Mouse (Mus musculus): Measurements from ENCODE around the gene Galr2. TPM values are rescaled to one million over a fixed set of nuclear protein-coding genes. Genes with fewer than 3 reads are reported as not detected.
"Not testable (repeated sequence)": the region's sequence is repeated elsewhere in the genome, so short reads cannot be mapped to it uniquely, and the experiment has no call there.

Gene Galr2
- polyA plus RNA-seq, 1 experiment from 2014 or later = 0.47 TPM

- Histone ChIP-seq H3K27ac (peak overlapping the region; percentile 86), H3K4me1 (peaks cover 11% of the 10 kb centered on the region; the same call in 1 of the 2 replicates), H3K27me3 (no peaks in the 10 kb centered on the region), H3K36me3 (peaks cover 23% of the 10 kb centered on the region), H3K9me3 (no peaks in the 10 kb centered on the region), H3K4me2 (replicated peaks) (peak overlapping the region; percentile 66), H3K9ac (peak overlapping the region; percentile 80), H3K4me3 (peak overlapping the region; percentile 71)
- under 1% methylated on average over 39 of the region's 39 CpGs for WGBS
- ATAC-seq (ENCODE audit: insufficient number of reproducible peaks, insufficient read depth, low FRiP score, low TSS enrichment) = peak; percentile 17; the same call in 1 of the 2 replicates
Observed at GRCm38 (mm10) chr11:116273469-116274044, 7.2 kb upstream of the Galr2 start.

DNA sequence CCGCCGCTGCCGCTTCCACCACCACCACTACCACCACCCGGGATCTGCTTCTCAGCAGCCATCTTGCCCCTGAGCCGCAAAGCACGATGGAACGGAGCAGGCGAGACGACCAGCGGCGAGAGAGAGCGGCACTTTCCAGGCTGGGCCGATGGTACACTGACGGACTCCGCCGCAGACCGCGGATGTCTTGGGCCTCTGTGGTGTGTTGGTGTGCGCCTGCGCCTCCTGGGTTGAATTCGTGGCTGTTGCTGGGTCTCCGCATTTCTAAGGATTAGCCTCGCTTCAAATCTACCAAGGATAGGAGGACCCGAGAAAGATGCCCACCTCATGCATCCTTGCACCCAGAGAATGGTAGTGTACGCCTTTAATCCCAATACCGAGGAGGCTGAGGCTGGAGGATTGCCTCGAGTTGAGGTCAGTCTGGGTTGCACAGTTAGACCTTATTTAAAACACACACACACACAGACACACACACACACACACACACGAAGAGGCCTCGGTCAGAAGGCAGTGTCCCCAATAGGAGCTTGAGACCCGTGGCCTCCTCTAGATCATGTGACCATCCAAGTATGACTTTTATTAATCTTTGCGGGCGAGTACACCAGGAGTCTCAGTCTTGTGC, 6.6 kb upstream of the Galr2 start, which contains the start of gene Srp68:
Gene Srp68, minus strand, starts transcription at position 173 of the 622 bp plus-strand sequence.
- peaks cover 20% of the 10 kb centered on the region for H3K36me3 ChIP-seq
- peak within 1 kb of the TSS; percentile 86 for H3K27ac ChIP-seq
- WGBS = 4% methylated on average over 32 of the region's 32 CpGs
- H3K9ac ChIP-seq = peak within 1 kb of the TSS; percentile 80
- H3K4me1 ChIP-seq = peaks cover 11% of the 10 kb centered on the region; the same call in 1 of the 2 replicates
- peak within 1 kb of the TSS; percentile 71 for H3K4me3 ChIP-seq
- 0 out of 2 replicates have a peak, but pooled peaks cover 2% of the 10 kb centered on the region for H3K27me3 ChIP-seq
- peak within 1 kb of the TSS; percentile 66 for H3K4me2 ChIP-seq (replicated peaks)
- peak; percentile 97 for ATAC-seq (ENCODE audit: insufficient number of reproducible peaks, insufficient read depth, low FRiP score, low TSS enrichment)
- no peaks in the 10 kb centered on the region for H3K9me3 ChIP-seq

DNA sequence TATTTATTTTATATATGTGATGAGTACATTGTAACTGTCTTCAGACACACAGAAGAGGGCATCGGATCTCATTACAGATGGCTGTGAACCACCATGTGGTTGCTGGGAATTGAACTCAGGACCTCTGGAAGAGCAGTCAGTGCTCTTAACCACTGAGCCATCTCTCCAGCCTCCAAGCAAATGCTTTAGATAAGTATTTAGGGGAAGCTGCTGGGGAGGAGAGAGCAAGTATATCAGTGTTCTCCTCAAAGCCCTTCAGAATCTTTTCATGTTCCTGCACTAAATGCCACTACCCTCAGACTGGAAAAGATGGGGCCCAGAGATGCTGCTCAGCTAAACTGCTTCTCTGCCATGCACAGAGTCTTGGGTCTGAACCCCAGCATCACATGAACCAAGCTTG, 3.6 kb upstream of the Galr2 start:
- H3K27me3 ChIP-seq = peaks cover 27% of the 10 kb centered on the region
- H3K4me2 ChIP-seq (replicated peaks); H3K36me3 ChIP-seq; H3K4me3 ChIP-seq; H3K27ac ChIP-seq; H3K9me3 ChIP-seq; ATAC-seq (ENCODE audit: insufficient number of reproducible peaks, insufficient read depth, low FRiP score, low TSS enrichment); H3K9ac ChIP-seq: not testable (repeated sequence)
- H3K4me1 ChIP-seq = peaks cover 14% of the 10 kb centered on the region
- WGBS = 82% methylated on average over 1 of the region's 1 CpGs

DNA sequence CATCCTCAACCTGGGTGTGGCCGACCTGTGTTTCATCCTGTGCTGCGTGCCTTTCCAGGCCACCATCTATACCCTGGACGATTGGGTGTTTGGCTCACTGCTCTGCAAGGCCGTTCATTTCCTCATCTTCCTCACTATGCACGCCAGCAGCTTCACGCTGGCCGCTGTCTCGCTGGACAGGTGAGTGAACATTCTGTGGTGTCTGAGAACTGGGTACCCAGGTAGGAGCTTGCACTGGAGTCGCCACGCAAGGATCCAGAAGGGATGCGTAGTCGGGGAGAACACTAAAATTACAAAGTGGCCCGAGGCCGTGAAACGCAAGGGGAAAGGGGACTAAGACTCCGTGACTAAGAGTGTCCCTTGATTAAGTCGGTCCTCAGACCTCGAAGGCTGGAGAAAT, 932 bp downstream of the Galr2 start:
- H3K4me3 ChIP-seq = peak overlapping the region; percentile 34
- peaks cover 7% of the 10 kb centered on the region; the same call in 1 of the 2 replicates for H3K4me1 ChIP-seq
- no peak overlapping the region for H3K27ac ChIP-seq
- peak overlapping the region; percentile 16; the same call in 1 of the 2 replicates for H3K9ac ChIP-seq
- no peaks in the 10 kb centered on the region for H3K36me3 ChIP-seq
- ATAC-seq (ENCODE audit: insufficient number of reproducible peaks, insufficient read depth, low FRiP score, low TSS enrichment) = no peak
- 2% methylated on average over 18 of the region's 18 CpGs for WGBS
- peak overlapping the region; percentile 57 for H3K4me2 ChIP-seq (replicated peaks)
- peaks cover 66% of the 10 kb centered on the region for H3K27me3 ChIP-seq
- no peaks in the 10 kb centered on the region for H3K9me3 ChIP-seq

GRCm38 (mm10) chr11:116282089-116282488, 1.4 kb downstream of the Galr2 start:
- H3K4me3 ChIP-seq = peak overlapping the region; percentile 34; the same call in 1 of the 2 replicates
- peaks cover 7% of the 10 kb centered on the region; the same call in 1 of the 2 replicates for H3K4me1 ChIP-seq
- no peak overlapping the region for H3K27ac ChIP-seq
- ATAC-seq (ENCODE audit: insufficient number of reproducible peaks, insufficient read depth, low FRiP score, low TSS enrichment) = no peak
- 3% methylated on average over 11 of the region's 11 CpGs for WGBS
- H3K27me3 ChIP-seq = peaks cover 66% of the 10 kb centered on the region
- no peak overlapping the region for H3K9ac ChIP-seq
- peaks cover under 1% of the 10 kb centered on the region; the same call in 1 of the 2 replicates for H3K36me3 ChIP-seq
- no peaks in the 10 kb centered on the region for H3K9me3 ChIP-seq
- H3K4me2 ChIP-seq (replicated peaks) = peak overlapping the region; percentile 57; the same call in 1 of the 2 replicates

DNA sequence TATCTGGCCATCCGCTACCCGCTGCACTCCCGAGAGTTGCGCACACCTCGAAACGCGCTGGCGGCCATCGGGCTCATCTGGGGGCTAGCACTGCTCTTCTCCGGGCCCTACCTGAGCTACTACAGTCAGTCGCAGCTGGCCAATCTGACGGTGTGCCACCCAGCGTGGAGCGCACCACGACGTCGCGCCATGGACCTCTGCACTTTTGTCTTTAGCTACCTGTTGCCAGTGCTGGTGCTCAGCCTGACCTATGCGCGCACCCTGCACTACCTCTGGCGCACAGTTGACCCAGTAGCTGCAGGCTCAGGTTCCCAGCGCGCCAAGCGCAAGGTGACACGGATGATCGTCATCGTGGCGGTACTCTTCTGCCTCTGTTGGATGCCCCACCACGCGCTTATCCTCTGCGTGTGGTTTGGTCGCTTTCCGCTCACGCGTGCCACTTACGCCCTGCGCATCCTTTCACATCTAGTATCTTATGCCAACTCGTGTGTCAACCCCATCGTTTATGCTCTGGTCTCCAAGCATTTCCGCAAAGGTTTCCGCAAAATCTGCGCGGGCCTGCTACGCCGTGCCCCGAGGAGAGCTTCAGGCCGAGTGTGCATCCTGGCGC, 2.3 kb downstream of the Galr2 start:
- no peaks in the 10 kb centered on the region for H3K9me3 ChIP-seq
- 8% methylated on average over 48 of the region's 48 CpGs for WGBS
- H3K4me3 ChIP-seq = 0 out of 2 replicates have a peak overlapping the region, but pooled peaks have one; percentile 2
- peak overlapping the region; percentile 8; the same call in 1 of the 2 replicates for H3K4me2 ChIP-seq (replicated peaks)
- H3K4me1 ChIP-seq = peaks cover 7% of the 10 kb centered on the region; the same call in 1 of the 2 replicates
- ATAC-seq (ENCODE audit: insufficient number of reproducible peaks, insufficient read depth, low FRiP score, low TSS enrichment) = no peak; the same call in 1 of the 2 replicates
- H3K27ac ChIP-seq = no peak overlapping the region
- peaks cover 66% of the 10 kb centered on the region for H3K27me3 ChIP-seq
- peaks cover 10% of the 10 kb centered on the region for H3K36me3 ChIP-seq
- no peak overlapping the region for H3K9ac ChIP-seq

DNA sequence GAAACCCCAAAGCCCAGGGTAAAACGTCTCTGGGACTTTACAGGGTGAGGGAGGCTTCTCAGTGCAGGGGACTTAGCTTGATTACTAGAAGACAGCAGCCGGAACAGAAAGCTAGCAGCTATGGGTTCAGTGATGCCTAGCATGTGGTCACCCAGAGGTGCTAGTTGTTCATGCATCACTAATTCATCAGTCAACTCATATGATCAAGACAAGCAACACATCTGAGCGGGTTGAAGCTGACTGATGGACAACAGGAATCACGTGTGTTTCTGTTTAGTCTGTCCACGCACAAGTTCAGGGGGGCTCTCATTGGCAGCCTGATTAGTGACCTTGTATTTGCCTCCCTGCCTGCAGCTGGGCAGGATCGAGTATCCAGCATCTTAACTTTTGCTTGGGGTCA, 3.2 kb downstream of the Galr2 start:
- Histone ChIP-seq H3K27ac (no peak overlapping the region), H3K27me3 (peaks cover 64% of the 10 kb centered on the region), H3K4me3 (no peak overlapping the region), H3K9ac (no peak overlapping the region), H3K9me3 (no peaks in the 10 kb centered on the region), H3K4me1 (peaks cover 7% of the 10 kb centered on the region; the same call in 1 of the 2 replicates), H3K4me2 (replicated peaks) (no peak overlapping the region), H3K36me3 (peaks cover 19% of the 10 kb centered on the region)
- ATAC-seq (ENCODE audit: insufficient number of reproducible peaks, insufficient read depth, low FRiP score, low TSS enrichment) = no peak
- WGBS = 31% methylated on average over 6 of the region's 6 CpGs

DNA sequence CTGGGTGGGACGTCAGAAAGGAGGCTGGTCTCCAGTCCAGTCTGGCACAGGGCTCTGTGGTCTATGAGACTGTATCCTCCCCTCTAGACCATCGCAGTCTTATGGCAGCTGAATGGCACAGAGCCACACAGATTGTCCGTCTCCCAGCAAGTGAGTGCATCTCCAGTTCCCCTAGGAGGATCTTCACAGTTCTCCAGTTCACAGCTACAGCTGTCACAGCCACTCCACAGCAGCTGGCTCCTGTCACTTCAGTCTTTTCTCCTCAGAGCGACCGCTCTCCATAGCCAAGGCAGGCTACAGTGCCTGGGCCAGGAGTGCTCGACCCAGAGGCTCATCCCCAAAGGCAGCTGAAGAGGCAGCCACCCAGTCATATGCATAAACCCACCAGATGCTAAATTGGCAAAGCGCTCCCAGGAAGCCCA, 5.0 kb downstream of the Galr2 start:
- ATAC-seq (ENCODE audit: insufficient number of reproducible peaks, insufficient read depth, low FRiP score, low TSS enrichment) = peak; percentile 36; the same call in 1 of the 2 replicates
- H3K27me3 ChIP-seq = peaks cover 52% of the 10 kb centered on the region
- peaks cover 37% of the 10 kb centered on the region for H3K36me3 ChIP-seq
- WGBS = 74% methylated on average over 7 of the region's 7 CpGs
- H3K27ac ChIP-seq = no peak overlapping the region
- no peak overlapping the region for H3K4me3 ChIP-seq
- peaks cover 7% of the 10 kb centered on the region; the same call in 1 of the 2 replicates for H3K4me1 ChIP-seq
- no peak overlapping the region for H3K9ac ChIP-seq
- H3K4me2 ChIP-seq (replicated peaks) = no peak overlapping the region
- no peaks in the 10 kb centered on the region for H3K9me3 ChIP-seq

GRCm38 (mm10) chr11:116287351-116287750, 6.6 kb downstream of the Galr2 start:
- Histone ChIP-seq H3K9ac (no peak overlapping the region), H3K27ac (0 out of 2 replicates have a peak overlapping the region, but pooled peaks have one; percentile 36), H3K9me3 (no peaks in the 10 kb centered on the region), H3K4me1 (no peaks in the 10 kb centered on the region), H3K4me2 (replicated peaks) (no peak overlapping the region), H3K27me3 (peaks cover 36% of the 10 kb centered on the region), H3K36me3 (peaks cover 51% of the 10 kb centered on the region), H3K4me3 (no peak overlapping the region)
- no peak for ATAC-seq (ENCODE audit: insufficient number of reproducible peaks, insufficient read depth, low FRiP score, low TSS enrichment)
- 76% methylated on average over 5 of the region's 5 CpGs for WGBS

- H3K4me3 ChIP-seq = no peak overlapping the region
Observed at GRCm38 (mm10) chr11:116290556-116290955, 9.8 kb downstream of the Galr2 start.

DNA sequence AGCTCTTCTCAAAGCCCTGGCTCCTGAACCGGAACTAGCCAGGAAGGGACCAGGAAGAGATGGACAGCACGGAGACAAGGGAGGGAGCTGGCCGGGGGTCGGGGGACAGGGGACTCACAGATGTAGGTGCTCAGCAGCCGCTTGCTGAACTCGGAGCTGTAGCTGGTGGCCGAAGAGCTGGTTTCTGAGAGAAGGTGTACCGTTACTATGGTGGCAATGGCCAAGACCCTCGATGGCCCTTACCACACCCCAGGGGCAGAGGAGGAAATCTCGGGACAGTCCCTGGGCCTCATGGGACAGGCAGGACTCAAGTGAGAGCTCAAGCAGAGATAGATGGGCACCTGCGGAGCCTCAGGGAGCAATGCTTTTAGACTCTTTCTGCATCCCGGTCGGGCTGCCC, 11.7 kb downstream of the Galr2 start:
- 91% methylated on average over 13 of the region's 13 CpGs for WGBS
- no peak overlapping the region for H3K4me2 ChIP-seq (replicated peaks)

More at GRCm38 (mm10) chr11:116290556-116290955, 9.8 kb downstream of the Galr2 start:
- Histone ChIP-seq H3K36me3 (peaks cover 69% of the 10 kb centered on the region), H3K4me2 (replicated peaks) (no peak overlapping the region), H3K9me3 (no peaks in the 10 kb centered on the region), H3K4me1 (no peaks in the 10 kb centered on the region), H3K9ac (no peak overlapping the region), H3K27me3 (peaks cover 4% of the 10 kb centered on the region; the same call in 1 of the 2 replicates), H3K27ac (no peak overlapping the region)
- WGBS = 81% methylated on average over 8 of the region's 8 CpGs
- no peak for ATAC-seq (ENCODE audit: insufficient number of reproducible peaks, insufficient read depth, low FRiP score, low TSS enrichment)

More for the DNA sequence above, 11.7 kb downstream of the Galr2 start:
- Histone ChIP-seq H3K9me3 (no peaks in the 10 kb centered on the region), H3K4me3 (no peak overlapping the region), H3K36me3 (peaks cover 83% of the 10 kb centered on the region), H3K27ac (no peak overlapping the region), H3K9ac (no peak overlapping the region), H3K4me1 (no peaks in the 10 kb centered on the region), H3K27me3 (no peaks in the 10 kb centered on the region)
- ATAC-seq (ENCODE audit: insufficient number of reproducible peaks, insufficient read depth, low FRiP score, low TSS enrichment) = no peak

Measured in embryonic facial prominence, embryonic 12.5 days (tissue).